Mouse (Mus musculus) cerebellum, adult 9-11 months (tissue): ENCODE measurements around the gene Cnot4.

Source experiments
- DNase-seq: peaks from one replicate; pipeline ENCODE4 v3.0.0; 2022

The Cnot4 gene

GRCm38 (mm10) chr6:35032704-35033103 lies 100.8 kb downstream of the Cnot4 start:
- DNase-seq = no peak

GRCm38 (mm10) chr6:35030811-35031210 lies 102.7 kb downstream of the Cnot4 start:
- no peak for DNase-seq

- DNase-seq = no peak
These were observed 103.3 kb downstream of the Cnot4 start for GRCm38 (mm10) chr6:35030226-35030625.

GRCm38 (mm10) chr6:35028023-35028422 lies 105.5 kb downstream of the Cnot4 start:
- DNase-seq = no peak

GRCm38 (mm10) chr6:35027257-35027656 lies 106.3 kb downstream of the Cnot4 start:
- DNase-seq = peak; percentile 45

- DNase-seq = no peak
These were observed 116.9 kb downstream of the Cnot4 start for GRCm38 (mm10) chr6:35016624-35017023.

GRCm38 (mm10) chr6:35011953-35012352 lies 121.6 kb downstream of the Cnot4 start:
- no peak for DNase-seq

- DNase-seq = no peak
These were observed 122.8 kb downstream of the Cnot4 start for GRCm38 (mm10) chr6:35010705-35011104.

GRCm38 (mm10) chr6:35002261-35002669 lies 131.3 kb downstream of the Cnot4 start:
- DNase-seq = peak; percentile 47

- no peak for DNase-seq
These were observed 134.4 kb downstream of the Cnot4 start for GRCm38 (mm10) chr6:34999101-34999500.

- DNase-seq = no peak
These were observed 137.0 kb downstream of the Cnot4 start for GRCm38 (mm10) chr6:34996496-34996895.

- peak; percentile 42 for DNase-seq
These were observed 138.3 kb downstream of the Cnot4 start for GRCm38 (mm10) chr6:34995265-34995681.

GRCm38 (mm10) chr6:34994692-34995091 lies 138.8 kb downstream of the Cnot4 start:
- DNase-seq = no peak

GRCm38 (mm10) chr6:34989263-34989662 lies 144.3 kb downstream of the Cnot4 start:
- DNase-seq = no peak

- no peak for DNase-seq
These were observed 145.3 kb downstream of the Cnot4 start, which contains the start of gene Slc23a4 for GRCm38 (mm10) chr6:34988081-34988761. Gene Slc23a4, minus strand, starts transcription at chr6:34988404.

GRCm38 (mm10) chr6:34987085-34987645 lies 146.4 kb downstream of the Cnot4 start:
- DNase-seq = no peak

GRCm38 (mm10) chr6:34980661-34981060 lies 152.9 kb downstream of the Cnot4 start:
- DNase-seq = no peak

- no peak for DNase-seq
These were observed 154.2 kb downstream of the Cnot4 start for GRCm38 (mm10) chr6:34979291-34979690.
